Mouse (Mus musculus) embryonic fibroblast, embryonic 13.5 days (primary cell): ENCODE data around the gene Gm45716. TPM values are rescaled to one million over a fixed set of nuclear protein-coding genes. Genes with fewer than 3 reads are reported as not detected.

Experiments
- H3K27ac ChIP-seq: 2 replicates; pipeline ENCODE4 v1.5.1; 2012; ENCODE audit warnings: low read length, control low read depth, inconsistent platforms; ENCODE audit not compliant: insufficient read depth
- H3K4me1 ChIP-seq: 2 replicates; pipeline ENCODE4 v1.6.1; 2011; ENCODE audit warnings: low read length; ENCODE audit not compliant: control insufficient read depth, insufficient read depth
- H3K4me3 ChIP-seq: 2 replicates; pipeline ENCODE4 v1.5.1; 2011; ENCODE audit warnings: mild to moderate bottlenecking, control low read depth, low read length; ENCODE audit not compliant: insufficient read depth
- CTCF ChIP-seq: IDR thresholded peaks from 2 replicates; pipeline ENCODE4 v1.5.1; 2011; ENCODE audit warnings: mild to moderate bottlenecking, control low read depth, low read length, moderate library complexity, borderline replicate concordance; ENCODE audit not compliant: insufficient read depth
- POLR2A ChIP-seq: IDR thresholded peaks from 2 replicates; pipeline ENCODE4 v1.6.1; 2011; ENCODE audit warnings: low read depth, mild to moderate bottlenecking, control low read depth, low read length, moderate library complexity
- polyA plus RNA-seq: library from polyadenylated mRNA; stranded (reverse); fragments of >200 nt; gene quantifications from 2 replicates; pipeline ENCODE4 v1.2.4, GENCODE M21; 2011; ENCODE audit warnings: low read depth; ENCODE audit not compliant: missing spikeins, insufficient read length

Gm45716 gene
- polyA plus RNA-seq, 1 experiment, result 0.68 TPM

GRCm38 (mm10) chr11:90249025-90249650 is 61.7 kb downstream of the Gm45716 start, which contains the start of gene Mmd:
Gene Mmd, plus strand, starts transcription at chr11:90249456.
- TF ChIP-seq POLR2A (peak; percentile 93), CTCF (no peak)
- no peak within 1 kb of the TSS; the same call in 1 of the 2 replicates for H3K27ac ChIP-seq
- H3K4me3 ChIP-seq, result peak within 1 kb of the TSS; percentile 86
- 0 out of 2 replicates have a peak, but pooled peaks cover 7% of the 10 kb centered on the region for H3K4me1 ChIP-seq

GRCm38 (mm10) chr11:90249701-90250141 is 62.2 kb downstream of the Gm45716 start:
- Histone ChIP-seq H3K4me1 (0 out of 2 replicates have a peak, but pooled peaks cover 7% of the 10 kb centered on the region), H3K4me3 (peak overlapping the region; percentile 86), H3K27ac (no peak overlapping the region; the same call in 1 of the 2 replicates)
- no peak for TF ChIP-seq POLR2A
- TF ChIP-seq CTCF, result no peak

- Histone ChIP-seq H3K4me3 (peak overlapping the region; percentile 86), H3K4me1 (peaks cover 7% of the 10 kb centered on the region; the same call in 1 of the 2 replicates), H3K27ac (no peak overlapping the region)
- no peak for TF ChIP-seq CTCF
- TF ChIP-seq POLR2A, result no peak
Observed at GRCm38 (mm10) chr11:90250189-90250588, 62.7 kb downstream of the Gm45716 start.

- TF ChIP-seq POLR2A, result no peak
- no peak for TF ChIP-seq CTCF
- H3K4me1 ChIP-seq, result peaks cover 10% of the 10 kb centered on the region; the same call in 1 of the 2 replicates
- no peak overlapping the region for H3K27ac ChIP-seq
- peak overlapping the region; percentile 86 for H3K4me3 ChIP-seq
Observed at GRCm38 (mm10) chr11:90250730-90251129, 63.2 kb downstream of the Gm45716 start.

GRCm38 (mm10) chr11:90251923-90252322 is 64.4 kb downstream of the Gm45716 start:
- Histone ChIP-seq H3K4me1 (peaks cover 14% of the 10 kb centered on the region; the same call in 1 of the 2 replicates), H3K4me3 (no peak overlapping the region), H3K27ac (no peak overlapping the region)
- TF ChIP-seq POLR2A (no peak), CTCF (no peak)

- no peak overlapping the region for H3K4me3 ChIP-seq
- TF ChIP-seq CTCF (no peak), POLR2A (no peak)
- no peak overlapping the region for H3K27ac ChIP-seq
- H3K4me1 ChIP-seq, result peaks cover 14% of the 10 kb centered on the region; the same call in 1 of the 2 replicates
Observed at GRCm38 (mm10) chr11:90252366-90252765, 64.9 kb downstream of the Gm45716 start.

- Histone ChIP-seq H3K4me3 (no peak overlapping the region), H3K4me1 (peaks cover 14% of the 10 kb centered on the region; the same call in 1 of the 2 replicates), H3K27ac (peak overlapping the region; percentile 13; the same call in 1 of the 2 replicates)
- TF ChIP-seq CTCF (no peak), POLR2A (no peak)
Observed at GRCm38 (mm10) chr11:90254536-90254935, 67.1 kb downstream of the Gm45716 start.

GRCm38 (mm10) chr11:90255687-90256086 is 68.2 kb downstream of the Gm45716 start:
- Histone ChIP-seq H3K27ac (no peak overlapping the region), H3K4me1 (peaks cover 11% of the 10 kb centered on the region; the same call in 1 of the 2 replicates), H3K4me3 (no peak overlapping the region)
- TF ChIP-seq CTCF (no peak), POLR2A (no peak)

GRCm38 (mm10) chr11:90256833-90257525 is 69.5 kb downstream of the Gm45716 start:
- Histone ChIP-seq H3K4me1 (peaks cover 9% of the 10 kb centered on the region; the same call in 1 of the 2 replicates), H3K4me3 (no peak overlapping the region), H3K27ac (no peak overlapping the region)
- TF ChIP-seq POLR2A, result no peak

- Histone ChIP-seq H3K4me1 (peaks cover 7% of the 10 kb centered on the region; the same call in 1 of the 2 replicates), H3K27ac (no peak overlapping the region), H3K4me3 (no peak overlapping the region)
- no peak for TF ChIP-seq CTCF
- TF ChIP-seq POLR2A, result no peak
Observed at GRCm38 (mm10) chr11:90258321-90258927, 70.9 kb downstream of the Gm45716 start.
